Mouse (Mus musculus) telencephalon, adult 2 months (tissue): ENCODE data around the gene Hsd17b2.
"Not testable (repeated sequence)": the region's sequence is repeated elsewhere in the genome, so short reads cannot be mapped to it uniquely, and the experiment has no call there.

Experiments used
- DNase-seq: peaks from one replicate; pipeline ENCODE4 v3.0.0-alpha.2; 2011; ENCODE audit warnings: low read depth, low spot score

Hsd17b2 gene

GRCm38 (mm10) chr8:117714604-117715003 lies 12.9 kb downstream of the Hsd17b2 start:
- DNase-seq = no peak

GRCm38 (mm10) chr8:117715896-117716295 lies 14.2 kb downstream of the Hsd17b2 start:
- DNase-seq = no peak

GRCm38 (mm10) chr8:117718152-117718860 lies 16.6 kb downstream of the Hsd17b2 start:
- DNase-seq = no peak

- DNase-seq = no peak
Measured at GRCm38 (mm10) chr8:117726467-117726866, 24.8 kb downstream of the Hsd17b2 start.

GRCm38 (mm10) chr8:117727561-117727960 lies 25.9 kb downstream of the Hsd17b2 start:
- DNase-seq = no peak

- no peak for DNase-seq
Measured at GRCm38 (mm10) chr8:117728234-117728633, 26.5 kb downstream of the Hsd17b2 start.

GRCm38 (mm10) chr8:117730980-117731379 lies 29.3 kb downstream of the Hsd17b2 start:
- no peak for DNase-seq

GRCm38 (mm10) chr8:117736657-117737175 lies 35.0 kb downstream of the Hsd17b2 start:
- DNase-seq = no peak

GRCm38 (mm10) chr8:117738206-117738605 lies 36.5 kb downstream of the Hsd17b2 start:
- DNase-seq = not testable (repeated sequence)

- DNase-seq = no peak
Measured at GRCm38 (mm10) chr8:117740387-117740998, 38.8 kb downstream of the Hsd17b2 start.

GRCm38 (mm10) chr8:117742431-117743012 lies 40.8 kb downstream of the Hsd17b2 start:
- no peak for DNase-seq

- DNase-seq = no peak
Measured at GRCm38 (mm10) chr8:117746651-117747050, 44.9 kb downstream of the Hsd17b2 start.

- DNase-seq = no peak
Measured at GRCm38 (mm10) chr8:117747428-117747827, 45.7 kb downstream of the Hsd17b2 start.

GRCm38 (mm10) chr8:117747886-117748730 lies 46.4 kb downstream of the Hsd17b2 start:
- no peak for DNase-seq

GRCm38 (mm10) chr8:117749436-117749835 lies 47.7 kb downstream of the Hsd17b2 start:
- DNase-seq = no peak

GRCm38 (mm10) chr8:117757900-117758299 lies 56.2 kb downstream of the Hsd17b2 start:
- no peak for DNase-seq

- DNase-seq = no peak
Measured at GRCm38 (mm10) chr8:117762776-117763175, 61.1 kb downstream of the Hsd17b2 start.

- DNase-seq = no peak
Measured at GRCm38 (mm10) chr8:117764625-117765024, 62.9 kb downstream of the Hsd17b2 start.

- no peak for DNase-seq
Measured at GRCm38 (mm10) chr8:117765947-117766346, 64.2 kb downstream of the Hsd17b2 start.

GRCm38 (mm10) chr8:117768971-117769370 lies 67.3 kb downstream of the Hsd17b2 start:
- DNase-seq = no peak

- DNase-seq = no peak
Measured at GRCm38 (mm10) chr8:117771115-117771836, 69.6 kb downstream of the Hsd17b2 start.
